Mouse (Mus musculus): ENCODE results near the gene Gm6034. TPM values are rescaled to one million over a fixed set of nuclear protein-coding genes. Genes with fewer than 3 reads are reported as not detected.
"Not testable (repeated sequence)": the region's sequence is repeated elsewhere in the genome, so short reads cannot be mapped to it uniquely, and the experiment has no call there.

The Gm6034 gene
- polyA plus RNA-seq (2014; fragmentation: Nextera tagmentation; extraction: Ambion mirVana), result not detected in 2 replicates

DNA sequence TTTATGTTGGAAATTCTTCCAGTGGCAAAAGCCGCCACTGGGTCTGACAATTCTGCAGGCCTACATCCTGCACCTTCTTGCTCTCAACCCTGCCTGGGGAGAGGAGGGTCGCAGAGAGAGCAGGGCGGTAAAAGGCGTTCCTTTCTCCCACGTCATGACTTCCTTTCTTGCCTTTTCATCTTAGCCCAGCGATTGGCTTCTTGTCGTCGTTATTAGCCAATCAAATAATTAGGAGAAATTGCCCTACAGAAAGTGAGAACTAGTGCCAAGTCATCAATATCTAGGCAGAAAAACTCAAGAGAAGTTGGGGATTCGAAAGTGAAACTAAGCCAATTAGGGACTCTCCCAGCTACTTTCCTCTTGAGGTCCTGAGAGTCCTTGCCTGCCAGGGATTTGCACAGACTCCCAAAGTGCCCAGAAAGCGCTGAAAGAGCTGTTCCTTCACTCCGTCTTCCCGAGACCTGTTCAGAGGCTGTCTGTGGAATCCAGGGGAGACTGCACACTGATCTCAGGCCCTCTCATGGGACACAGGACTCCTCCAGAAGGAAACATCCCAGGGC lies at the start of gene Gm6034, which contains the start of gene H2-T22:
Gene Gm6034 (plus strand): TSS at position 352 of the 560 bp plus-strand sequence.
Gene H2-T22 (minus strand): TSS at position 138 of the 560 bp plus-strand sequence.
- Histone ChIP-seq H3K27ac (ENCODE audit: low read length) (peak within 1 kb of the TSS; percentile 22; the same call in 1 of the 2 replicates), H3K4me2 (replicated peaks; ENCODE audit: low read depth, low read length) (peak within 1 kb of the TSS; percentile 58), H3K4me3 (ENCODE audit: low read depth, low read length) (peak within 1 kb of the TSS; percentile 31), H3K9ac (replicated peaks; ENCODE audit: low read depth, low read length) (peak within 1 kb of the TSS; percentile 25; the same call in 1 of the 2 replicates)
- not testable (repeated sequence) for H3K36me3 ChIP-seq (ENCODE audit: control insufficient read depth, insufficient read depth, low read length); H3K4me1 ChIP-seq (ENCODE audit: control insufficient read depth, insufficient read depth, low read length); H3K9me3 ChIP-seq (ENCODE audit: control insufficient read depth, low read depth, low read length); H3K27me3 ChIP-seq (ENCODE audit: control insufficient read depth, insufficient read depth, low read length)
- under 1% methylated on average over 12 of the region's 12 CpGs for WGBS
- ATAC-seq (ENCODE audit: insufficient number of reproducible peaks, insufficient read depth, low FRiP score, low read depth), result peak; percentile 94

DNA sequence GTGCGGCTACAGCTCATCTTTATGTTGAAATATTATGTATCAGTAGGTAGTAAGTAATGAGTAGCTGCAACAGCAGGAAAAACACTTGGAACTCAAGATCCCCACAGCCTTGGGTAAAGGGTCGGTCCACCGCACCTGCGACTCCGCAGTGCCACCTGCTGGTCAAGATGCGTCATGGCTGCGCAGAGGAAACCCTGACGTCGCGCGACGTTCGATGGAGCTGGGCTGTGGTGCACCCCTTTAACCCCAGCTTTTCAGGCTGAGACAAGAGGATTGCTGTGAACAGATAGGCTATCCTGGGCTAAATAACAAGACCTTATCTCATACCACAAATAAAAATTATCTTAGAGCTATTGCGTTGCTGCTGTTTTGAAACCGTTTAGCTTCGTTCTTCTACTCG lies 49.1 kb upstream of the Gm6034 start:
- H3K9ac ChIP-seq (replicated peaks; ENCODE audit: low read depth, low read length), result no peak overlapping the region
- peaks cover 7% of the 10 kb centered on the region; the same call in 1 of the 2 replicates for H3K36me3 ChIP-seq (ENCODE audit: control insufficient read depth, insufficient read depth, low read length)
- peaks cover 17% of the 10 kb centered on the region; the same call in 1 of the 2 replicates for H3K4me1 ChIP-seq (ENCODE audit: control insufficient read depth, insufficient read depth, low read length)
- no peaks in the 10 kb centered on the region for H3K9me3 ChIP-seq (ENCODE audit: control insufficient read depth, low read depth, low read length)
- ATAC-seq (ENCODE audit: insufficient number of reproducible peaks, insufficient read depth, low FRiP score, low read depth), result peak; percentile 77; the same call in 1 of the 2 replicates
- no peak overlapping the region for H3K4me3 ChIP-seq (ENCODE audit: low read depth, low read length)
- no peak overlapping the region for H3K27ac ChIP-seq (ENCODE audit: low read length)
- peak overlapping the region; percentile 75; the same call in 1 of the 2 replicates for H3K4me2 ChIP-seq (replicated peaks; ENCODE audit: low read depth, low read length)
- WGBS, result 7% methylated on average over 17 of the region's 17 CpGs
- no peaks in the 10 kb centered on the region for H3K27me3 ChIP-seq (ENCODE audit: control insufficient read depth, insufficient read depth, low read length)

DNA sequence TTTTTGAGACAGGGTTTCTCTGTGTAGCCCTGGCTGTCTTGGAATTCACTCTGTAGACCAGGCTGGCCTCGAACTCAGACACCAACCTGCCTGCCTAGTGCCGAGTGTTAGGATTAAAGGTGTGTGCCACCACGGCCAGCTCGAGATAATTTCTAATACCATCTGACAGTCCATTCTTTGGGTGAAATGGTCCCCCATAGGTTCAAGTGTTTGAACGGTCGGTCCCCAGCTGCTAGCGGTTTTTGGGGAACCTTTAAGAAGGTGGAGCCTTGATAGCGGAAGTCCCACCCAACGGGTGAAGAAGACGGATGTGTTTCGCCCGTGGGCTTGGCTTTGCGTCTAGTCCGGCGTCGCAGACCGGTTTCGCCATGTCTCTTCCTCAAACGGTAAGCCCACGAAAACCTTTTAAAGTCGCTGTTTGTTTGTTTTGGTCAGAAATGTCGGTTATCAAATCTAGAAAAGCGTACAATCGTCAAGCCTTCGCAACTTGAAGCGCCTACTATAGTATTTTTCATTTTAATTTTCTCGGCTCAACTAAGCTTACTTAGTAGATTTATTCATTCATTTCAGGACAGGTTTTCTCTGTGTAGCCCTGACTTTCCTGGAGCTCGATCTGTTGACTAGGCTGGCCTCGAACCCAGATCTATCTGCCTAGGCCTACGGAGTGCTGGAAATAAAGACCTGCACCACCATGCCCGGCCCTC lies 48.4 kb upstream of the Gm6034 start:
- Histone ChIP-seq H3K27me3 (ENCODE audit: control insufficient read depth, insufficient read depth, low read length) (no peaks in the 10 kb centered on the region), H3K4me3 (ENCODE audit: low read depth, low read length) (peak overlapping the region; percentile 52), H3K36me3 (ENCODE audit: control insufficient read depth, insufficient read depth, low read length) (peaks cover under 1% of the 10 kb centered on the region; the same call in 1 of the 2 replicates), H3K4me2 (replicated peaks; ENCODE audit: low read depth, low read length) (peak overlapping the region; percentile 75), H3K27ac (ENCODE audit: low read length) (no peak overlapping the region), H3K9me3 (ENCODE audit: control insufficient read depth, low read depth, low read length) (no peaks in the 10 kb centered on the region), H3K9ac (replicated peaks; ENCODE audit: low read depth, low read length) (peak overlapping the region; percentile 52), H3K4me1 (ENCODE audit: control insufficient read depth, insufficient read depth, low read length) (peaks cover 17% of the 10 kb centered on the region; the same call in 1 of the 2 replicates)
- peak; percentile 59; the same call in 1 of the 2 replicates for ATAC-seq (ENCODE audit: insufficient number of reproducible peaks, insufficient read depth, low FRiP score, low read depth)
- WGBS, result 2% methylated on average over 31 of the region's 31 CpGs

DNA sequence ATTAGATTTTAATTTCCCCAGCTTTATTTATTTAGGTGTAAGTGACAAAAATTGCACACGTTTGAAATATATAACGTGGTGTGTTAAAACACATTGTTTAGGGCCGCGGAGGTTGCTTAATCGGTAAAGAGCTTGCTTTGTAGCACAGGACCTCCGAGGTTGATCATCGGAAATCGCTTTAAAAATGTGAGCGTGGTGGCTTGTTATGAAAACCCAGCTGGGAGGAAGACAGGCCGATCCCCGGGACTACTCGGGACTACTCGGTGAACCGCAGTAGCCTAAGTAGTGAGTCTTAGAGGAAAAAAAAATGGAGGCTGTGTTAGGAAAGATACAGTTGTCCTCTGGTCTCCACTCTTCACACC lies 47.9 kb upstream of the Gm6034 start:
- WGBS, result 3% methylated on average over 14 of the region's 14 CpGs
- no peaks in the 10 kb centered on the region for H3K27me3 ChIP-seq (ENCODE audit: control insufficient read depth, insufficient read depth, low read length)
- peaks cover 17% of the 10 kb centered on the region; the same call in 1 of the 2 replicates for H3K4me1 ChIP-seq (ENCODE audit: control insufficient read depth, insufficient read depth, low read length)
- H3K27ac ChIP-seq (ENCODE audit: low read length), result no peak overlapping the region
- peak overlapping the region; percentile 52 for H3K4me3 ChIP-seq (ENCODE audit: low read depth, low read length)
- no peak for ATAC-seq (ENCODE audit: insufficient number of reproducible peaks, insufficient read depth, low FRiP score, low read depth)
- H3K4me2 ChIP-seq (replicated peaks; ENCODE audit: low read depth, low read length), result peak overlapping the region; percentile 75
- H3K9me3 ChIP-seq (ENCODE audit: control insufficient read depth, low read depth, low read length), result no peaks in the 10 kb centered on the region
- H3K9ac ChIP-seq (replicated peaks; ENCODE audit: low read depth, low read length), result peak overlapping the region; percentile 52
- no peaks in the 10 kb centered on the region for H3K36me3 ChIP-seq (ENCODE audit: control insufficient read depth, insufficient read depth, low read length)

DNA sequence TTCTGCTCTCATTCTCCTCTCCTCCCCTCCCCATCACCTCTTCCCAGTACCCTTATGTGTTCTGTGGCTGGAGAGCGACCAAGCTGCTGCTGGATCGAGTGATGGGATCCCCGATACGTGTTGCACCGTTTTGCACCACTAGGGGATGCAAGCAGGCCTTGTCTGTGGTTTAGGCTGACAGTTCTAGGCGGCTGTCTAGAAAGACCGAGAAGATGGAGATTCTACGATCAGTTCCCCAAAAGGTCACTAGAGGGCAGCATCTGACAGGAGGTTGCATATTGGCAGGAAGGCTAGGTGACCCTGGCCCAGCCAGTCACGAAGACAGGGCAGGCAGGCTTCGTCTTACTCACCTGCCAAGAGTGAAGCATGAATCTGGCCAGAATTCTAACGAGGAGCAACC lies 45.8 kb upstream of the Gm6034 start:
- H3K36me3 ChIP-seq (ENCODE audit: control insufficient read depth, insufficient read depth, low read length), result no peaks in the 10 kb centered on the region
- no peak overlapping the region for H3K9ac ChIP-seq (replicated peaks; ENCODE audit: low read depth, low read length)
- 3% methylated on average over 11 of the region's 11 CpGs for WGBS
- H3K27me3 ChIP-seq (ENCODE audit: control insufficient read depth, insufficient read depth, low read length), result no peaks in the 10 kb centered on the region
- ATAC-seq (ENCODE audit: insufficient number of reproducible peaks, insufficient read depth, low FRiP score, low read depth), result peak; percentile 60; the same call in 1 of the 2 replicates
- peaks cover 16% of the 10 kb centered on the region; the same call in 1 of the 2 replicates for H3K4me1 ChIP-seq (ENCODE audit: control insufficient read depth, insufficient read depth, low read length)
- H3K27ac ChIP-seq (ENCODE audit: low read length), result no peak overlapping the region
- no peak overlapping the region for H3K4me3 ChIP-seq (ENCODE audit: low read depth, low read length)
- H3K4me2 ChIP-seq (replicated peaks; ENCODE audit: low read depth, low read length), result no peak overlapping the region
- H3K9me3 ChIP-seq (ENCODE audit: control insufficient read depth, low read depth, low read length), result no peaks in the 10 kb centered on the region

DNA sequence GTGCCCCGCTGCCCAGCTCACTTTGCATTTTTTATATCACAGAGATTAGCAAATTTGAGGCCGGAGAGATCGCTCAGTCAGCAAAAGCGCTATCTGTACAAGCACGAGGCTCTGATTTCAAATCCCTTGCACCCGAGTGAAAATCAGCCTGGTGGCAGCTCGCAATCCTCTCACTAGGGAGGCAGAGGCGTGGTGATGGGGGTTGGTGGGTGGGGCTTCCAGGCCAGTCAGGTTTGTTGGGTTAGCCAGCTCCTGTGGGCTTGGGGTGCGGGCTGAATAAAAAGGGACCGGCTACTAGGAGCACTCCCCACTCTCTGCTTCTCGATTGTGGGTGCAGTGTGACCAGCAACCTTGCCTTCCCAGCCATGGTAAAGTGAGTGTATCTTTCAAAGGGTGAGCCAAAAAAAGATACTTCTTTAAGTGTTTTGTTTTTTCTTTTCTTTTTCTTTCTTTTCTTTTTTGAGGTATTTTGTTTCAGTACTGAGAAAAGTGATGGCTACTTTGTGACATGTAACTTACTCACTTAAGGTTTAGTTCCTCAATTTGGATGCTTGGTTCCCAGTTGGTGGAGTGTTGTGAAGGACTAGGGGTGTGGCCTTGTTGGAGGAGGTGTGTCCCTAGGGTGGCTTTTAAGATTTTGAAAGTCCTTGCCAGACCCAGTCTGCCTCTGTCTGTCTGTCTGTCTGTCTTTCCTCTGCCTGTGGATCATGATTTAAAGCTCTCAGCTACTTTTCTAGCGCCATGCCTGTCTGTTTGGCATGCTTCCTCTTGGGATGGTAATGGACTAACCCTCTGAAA lies 44.8 kb upstream of the Gm6034 start:
- Histone ChIP-seq H3K4me2 (replicated peaks; ENCODE audit: low read depth, low read length) (no peak overlapping the region), H3K36me3 (ENCODE audit: control insufficient read depth, insufficient read depth, low read length) (no peaks in the 10 kb centered on the region), H3K4me1 (ENCODE audit: control insufficient read depth, insufficient read depth, low read length) (peaks cover 13% of the 10 kb centered on the region; the same call in 1 of the 2 replicates), H3K9me3 (ENCODE audit: control insufficient read depth, low read depth, low read length) (no peaks in the 10 kb centered on the region), H3K9ac (replicated peaks; ENCODE audit: low read depth, low read length) (no peak overlapping the region), H3K27me3 (ENCODE audit: control insufficient read depth, insufficient read depth, low read length) (no peaks in the 10 kb centered on the region), H3K27ac (ENCODE audit: low read length) (no peak overlapping the region), H3K4me3 (ENCODE audit: low read depth, low read length) (no peak overlapping the region)
- ATAC-seq (ENCODE audit: insufficient number of reproducible peaks, insufficient read depth, low FRiP score, low read depth), result no peak
- 58% methylated on average over 12 of the region's 12 CpGs for WGBS

DNA sequence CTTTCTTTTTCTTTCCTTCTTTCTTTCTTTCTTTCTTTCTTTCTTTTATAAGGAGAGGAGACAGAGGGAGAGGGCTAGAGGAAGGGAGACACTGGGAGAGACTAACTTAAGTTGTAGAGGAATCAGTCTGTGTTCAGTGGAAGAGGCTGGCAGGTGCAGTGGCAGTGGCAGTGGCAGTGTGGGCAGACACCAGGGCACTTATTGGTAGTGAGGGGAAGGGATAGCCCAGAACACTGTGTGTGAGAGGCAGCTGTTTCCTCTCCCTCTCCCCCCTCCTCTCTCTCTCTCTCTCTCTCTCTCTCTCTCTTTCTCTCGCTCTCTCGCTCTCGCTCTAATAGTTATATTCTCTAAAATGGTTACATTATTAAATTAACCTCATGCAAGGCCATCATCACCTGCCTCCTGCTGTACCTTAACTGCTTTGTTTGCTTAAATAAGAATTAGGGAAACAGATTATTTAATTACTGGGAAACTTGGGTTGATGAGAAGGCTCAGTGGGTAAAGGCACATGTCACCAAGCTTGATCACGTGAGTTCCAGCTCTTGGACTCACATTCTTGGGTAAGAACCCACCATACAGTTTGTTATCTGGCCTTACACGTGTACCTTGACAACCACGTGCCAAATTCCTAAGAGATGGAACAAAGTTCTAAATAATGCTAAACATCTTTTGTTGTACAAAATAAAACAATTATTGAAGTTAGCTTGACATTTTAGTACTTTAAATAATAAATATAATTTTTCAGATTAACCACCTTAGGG lies 44.0 kb upstream of the Gm6034 start:
- Histone ChIP-seq H3K4me3 (ENCODE audit: low read depth, low read length) (no peak overlapping the region), H3K4me1 (ENCODE audit: control insufficient read depth, insufficient read depth, low read length) (peaks cover 13% of the 10 kb centered on the region; the same call in 1 of the 2 replicates), H3K9me3 (ENCODE audit: control insufficient read depth, low read depth, low read length) (no peaks in the 10 kb centered on the region), H3K27me3 (ENCODE audit: control insufficient read depth, insufficient read depth, low read length) (no peaks in the 10 kb centered on the region), H3K27ac (ENCODE audit: low read length) (no peak overlapping the region), H3K36me3 (ENCODE audit: control insufficient read depth, insufficient read depth, low read length) (no peaks in the 10 kb centered on the region), H3K9ac (replicated peaks; ENCODE audit: low read depth, low read length) (no peak overlapping the region), H3K4me2 (replicated peaks; ENCODE audit: low read depth, low read length) (no peak overlapping the region)
- no peak for ATAC-seq (ENCODE audit: insufficient number of reproducible peaks, insufficient read depth, low FRiP score, low read depth)
- 84% methylated on average over 6 of the region's 6 CpGs for WGBS

Measured in stomach, embryonic 14.5 days (tissue).